Mouse (Mus musculus) stomach, embryonic 14.5 days (tissue): ENCODE measurements around the gene Angpt4. TPM values are rescaled to one million over a fixed set of nuclear protein-coding genes. Genes with fewer than 3 reads are reported as not detected.
A peak's percentile ranks its signal among the peaks of the same experiment; 100 is the strongest.

Source experiments
- ATAC-seq: fragments of 200-750 bp; cut with Nextera tagmentation; 2 replicates; pipeline ENCODE4 v1.8.0; 2017; ENCODE audit warnings: low read depth, moderate TSS enrichment; ENCODE audit not compliant: insufficient number of reproducible peaks, insufficient read depth, low FRiP score
- H3K27ac ChIP-seq: fragments of 300-500 bp; sonication (generic); 2 replicates; pipeline ENCODE4 v1.5.1; 2014; ENCODE audit warnings: mild to moderate bottlenecking, low read length, moderate library complexity, mixed read lengths
- H3K27me3 ChIP-seq: fragments of 300-500 bp; sonication (generic); 2 replicates; pipeline ENCODE4 v1.6.1; 2014; ENCODE audit warnings: low read length, control low read depth, mixed read lengths; ENCODE audit not compliant: control insufficient read depth, insufficient read depth
- H3K36me3 ChIP-seq: fragments of 300-500 bp; sonication (generic); 2 replicates; pipeline ENCODE4 v1.6.1; 2014; ENCODE audit warnings: mild to moderate bottlenecking, control low read depth, low read length, moderate library complexity, mixed read lengths; ENCODE audit not compliant: control insufficient read depth, insufficient read depth
- H3K4me1 ChIP-seq: fragments of 300-500 bp; sonication (generic); 2 replicates; pipeline ENCODE4 v1.6.1; 2014; ENCODE audit warnings: low read length, control low read depth, mixed read lengths; ENCODE audit not compliant: control insufficient read depth, insufficient read depth
- H3K4me2 ChIP-seq: fragments of 300-500 bp; sonication (generic); replicated peaks from 2 replicates; pipeline ENCODE4 v1.6.1; 2014; ENCODE audit warnings: low read depth, low read length, control low read depth
- H3K4me3 ChIP-seq: fragments of 300-500 bp; sonication (generic); 2 replicates; pipeline ENCODE4 v1.5.1; 2014; ENCODE audit warnings: low read depth, low read length, control low read depth
- H3K9ac ChIP-seq: fragments of 300-500 bp; sonication (generic); replicated peaks from 2 replicates; pipeline ENCODE4 v1.6.1; 2014; ENCODE audit warnings: low read depth, mild to moderate bottlenecking, control low read depth, low read length, moderate library complexity, mixed read lengths
- H3K9me3 ChIP-seq: fragments of 300-500 bp; sonication (generic); 2 replicates; pipeline ENCODE4 v1.6.1; 2016; ENCODE audit warnings: low read depth, low read length, control low read depth; ENCODE audit not compliant: control insufficient read depth
- WGBS: fragments of 180-500 bp; shearing (Covaris S2); extraction: QIAGEN DNeasy Blood & Tissue Kit; methylation state at CpG from one replicate; pipeline ENCODE4 v1.1.7; 2014; 5-methylcytosine and 5-hydroxymethylcytosine counted together
- polyA plus RNA-seq: library from polyadenylated mRNA; unstranded; fragments of >200 nt; fragmentation: Nextera tagmentation; extraction: Ambion mirVana; gene quantifications from 2 replicates; pipeline ENCODE4 v1.2.1, GENCODE M21; 2014

The Angpt4 gene
- polyA plus RNA-seq, 1 experiment from 2014 or later = 0.58 TPM

GRCm38 (mm10) chr2:151919140-151919539, 8.1 kb downstream of the Angpt4 start:
- Histone ChIP-seq H3K4me1 (peaks cover 11% of the 10 kb centered on the region; the same call in 1 of the 2 replicates), H3K9me3 (no peaks in the 10 kb centered on the region), H3K4me3 (no peak overlapping the region), H3K36me3 (no peaks in the 10 kb centered on the region), H3K4me2 (no peak overlapping the region), H3K27ac (no peak overlapping the region), H3K27me3 (no peaks in the 10 kb centered on the region), H3K9ac (no peak overlapping the region)
- ATAC-seq = no peak
- 45% methylated on average over 9 of the region's 9 CpGs for WGBS

GRCm38 (mm10) chr2:151921068-151921467, 10.1 kb downstream of the Angpt4 start:
- Histone ChIP-seq H3K27me3 (no peaks in the 10 kb centered on the region), H3K4me2 (no peak overlapping the region), H3K9me3 (no peaks in the 10 kb centered on the region), H3K36me3 (no peaks in the 10 kb centered on the region), H3K9ac (no peak overlapping the region), H3K4me1 (peaks cover 8% of the 10 kb centered on the region; the same call in 1 of the 2 replicates), H3K4me3 (no peak overlapping the region), H3K27ac (no peak overlapping the region)
- ATAC-seq = no peak
- 63% methylated on average over 8 of the region's 8 CpGs for WGBS

- peak overlapping the region; percentile 1; the same call in 1 of the 2 replicates for H3K27ac ChIP-seq
- H3K4me2 ChIP-seq = no peak overlapping the region
- 42% methylated on average over 4 of the region's 4 CpGs for WGBS
Observed at GRCm38 (mm10) chr2:151921596-151921995, 10.6 kb downstream of the Angpt4 start.

GRCm38 (mm10) chr2:151924276-151924675, 13.3 kb downstream of the Angpt4 start:
- Histone ChIP-seq H3K4me3 (no peak overlapping the region), H3K9ac (no peak overlapping the region), H3K36me3 (no peaks in the 10 kb centered on the region), H3K9me3 (no peaks in the 10 kb centered on the region), H3K27ac (no peak overlapping the region), H3K4me2 (no peak overlapping the region), H3K27me3 (no peaks in the 10 kb centered on the region), H3K4me1 (no peaks in the 10 kb centered on the region; the same call in 1 of the 2 replicates)
- WGBS = 85% methylated on average over 7 of the region's 7 CpGs
- no peak for ATAC-seq

More at GRCm38 (mm10) chr2:151921596-151921995, 10.6 kb downstream of the Angpt4 start:
- H3K4me1 ChIP-seq = peaks cover 5% of the 10 kb centered on the region; the same call in 1 of the 2 replicates
- no peak overlapping the region for H3K4me3 ChIP-seq
- no peaks in the 10 kb centered on the region for H3K36me3 ChIP-seq
- H3K9ac ChIP-seq = no peak overlapping the region
- ATAC-seq = no peak
- no peaks in the 10 kb centered on the region for H3K27me3 ChIP-seq
- H3K9me3 ChIP-seq = no peaks in the 10 kb centered on the region

GRCm38 (mm10) chr2:151925715-151926114, 14.7 kb downstream of the Angpt4 start:
- Histone ChIP-seq H3K4me1 (no peaks in the 10 kb centered on the region), H3K36me3 (no peaks in the 10 kb centered on the region), H3K27ac (no peak overlapping the region), H3K4me3 (no peak overlapping the region), H3K27me3 (no peaks in the 10 kb centered on the region), H3K4me2 (no peak overlapping the region), H3K9me3 (no peaks in the 10 kb centered on the region), H3K9ac (no peak overlapping the region)
- ATAC-seq = no peak
- 56% methylated on average over 4 of the region's 4 CpGs for WGBS

GRCm38 (mm10) chr2:151927103-151927502, 16.1 kb downstream of the Angpt4 start:
- Histone ChIP-seq H3K36me3 (no peaks in the 10 kb centered on the region), H3K4me3 (no peak overlapping the region), H3K4me2 (no peak overlapping the region), H3K9ac (no peak overlapping the region), H3K27me3 (no peaks in the 10 kb centered on the region), H3K27ac (no peak overlapping the region), H3K4me1 (no peaks in the 10 kb centered on the region), H3K9me3 (no peaks in the 10 kb centered on the region)
- no peak for ATAC-seq
- WGBS = 80% methylated on average over 11 of the region's 11 CpGs

- H3K9ac ChIP-seq = no peak overlapping the region
- no peak overlapping the region for H3K4me2 ChIP-seq
- no peaks in the 10 kb centered on the region for H3K9me3 ChIP-seq
- no peak overlapping the region for H3K4me3 ChIP-seq
- H3K36me3 ChIP-seq = no peaks in the 10 kb centered on the region
- no peak for ATAC-seq
- H3K4me1 ChIP-seq = no peaks in the 10 kb centered on the region
- WGBS = 34% methylated on average over 7 of the region's 7 CpGs
- no peak overlapping the region for H3K27ac ChIP-seq
- no peaks in the 10 kb centered on the region for H3K27me3 ChIP-seq
Observed at GRCm38 (mm10) chr2:151930389-151931074, 19.5 kb downstream of the Angpt4 start.

GRCm38 (mm10) chr2:151937893-151938292, 26.9 kb downstream of the Angpt4 start:
- no peak for ATAC-seq
- no peak overlapping the region for H3K4me3 ChIP-seq
- no peak overlapping the region for H3K9ac ChIP-seq
- H3K27me3 ChIP-seq = no peaks in the 10 kb centered on the region
- H3K9me3 ChIP-seq = no peaks in the 10 kb centered on the region
- no peak overlapping the region for H3K4me2 ChIP-seq
- WGBS = 59% methylated on average over 3 of the region's 3 CpGs
- H3K36me3 ChIP-seq = no peaks in the 10 kb centered on the region
- H3K4me1 ChIP-seq = 0 out of 2 replicates have a peak, but pooled peaks cover 9% of the 10 kb centered on the region
- no peak overlapping the region for H3K27ac ChIP-seq
